Mouse (Mus musculus) E14TG2a.4 (cell line): ENCODE measurements around the gene Hdgf.

Source experiments
- H3K27me3 ChIP-seq: 2 replicates; pipeline ENCODE4 v1.6.1; 2014; ENCODE audit warnings: low read length, control low read depth; ENCODE audit not compliant: insufficient read depth
- H3K36me3 ChIP-seq: 2 replicates; pipeline ENCODE4 v1.6.1; 2014; ENCODE audit warnings: low read length, control low read depth; ENCODE audit not compliant: insufficient read depth
- H3K4me1 ChIP-seq: replicated peaks from 2 replicates; pipeline ENCODE4 v1.6.1; 2014; ENCODE audit warnings: low read depth, low read length, control low read depth
- H3K4me3 ChIP-seq: replicated peaks from 2 replicates; pipeline ENCODE4 v1.5.1; 2014; ENCODE audit warnings: mild to moderate bottlenecking, low read length
- H3K9me3 ChIP-seq: 2 replicates; pipeline ENCODE4 v1.6.1; 2014; ENCODE audit warnings: low read length, control low read depth
- CTCF ChIP-seq: conservative IDR thresholded peaks from 2 replicates; pipeline ENCODE4 v1.5.1; 2014; ENCODE audit warnings: low read length
- NANOG ChIP-seq: IDR thresholded peaks from 2 replicates; pipeline ENCODE4 v1.6.1; 2014; ENCODE audit warnings: borderline replicate concordance, low read length, mixed read lengths
- POU5F1 ChIP-seq: IDR thresholded peaks from 2 replicates; pipeline ENCODE4 v1.6.1; 2014; ENCODE audit warnings: low read length, borderline replicate concordance

The Hdgf gene

DNA sequence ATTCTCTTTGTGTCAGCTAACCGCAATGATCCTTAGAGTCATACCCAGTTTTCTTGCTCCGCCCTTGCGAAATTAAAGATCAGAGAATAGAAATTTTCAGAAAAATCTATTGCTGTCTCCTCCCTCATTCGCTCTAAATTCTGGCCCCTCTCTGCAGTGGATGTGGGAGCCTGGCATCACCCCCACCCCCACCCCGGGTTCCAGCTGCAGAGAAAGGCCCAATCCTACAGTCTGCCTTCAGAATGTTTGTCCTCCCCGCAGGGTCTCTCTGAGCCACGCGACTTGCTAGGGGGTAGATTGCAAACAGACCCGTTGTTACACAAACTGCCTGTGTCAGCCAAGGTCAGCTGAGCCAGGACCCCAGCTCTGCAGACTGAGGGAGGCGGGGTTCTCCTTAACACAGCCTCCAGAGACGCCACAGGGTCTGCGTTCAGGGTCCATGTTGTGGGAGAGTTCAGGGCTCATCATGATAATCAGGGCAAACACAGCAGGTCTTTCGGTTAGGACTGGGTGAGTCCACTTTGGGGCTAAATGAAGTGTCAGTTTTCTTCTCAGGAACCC, 43.9 kb downstream of the Hdgf start:
- Histone ChIP-seq H3K4me1 (peaks cover 83% of the 10 kb centered on the region), H3K4me3 (peak overlapping the region; percentile 56), H3K27me3 (peaks cover 96% of the 10 kb centered on the region), H3K9me3 (no peaks in the 10 kb centered on the region), H3K36me3 (peaks cover 12% of the 10 kb centered on the region)
- TF ChIP-seq POU5F1 = no peak
- no peak for TF ChIP-seq CTCF
- TF ChIP-seq NANOG = no peak

DNA sequence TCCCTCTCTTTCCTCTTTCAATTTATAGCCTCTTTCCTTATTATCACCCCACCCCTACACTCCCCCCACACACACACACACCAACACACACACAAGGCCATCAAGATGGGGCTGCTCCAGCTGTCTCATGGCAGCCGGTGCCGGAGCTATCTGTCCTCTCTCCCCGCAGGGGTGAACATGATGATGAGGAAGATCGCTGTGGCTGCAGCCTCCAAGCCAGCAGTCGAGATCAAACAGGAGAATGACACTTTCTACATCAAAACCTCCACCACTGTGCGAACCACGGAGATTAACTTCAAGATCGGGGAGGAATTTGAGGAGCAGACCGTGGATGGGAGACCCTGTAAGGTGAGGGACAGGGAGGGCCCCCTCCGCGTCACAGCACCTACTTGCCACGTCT, 45.8 kb downstream of the Hdgf start:
- peaks cover 4% of the 10 kb centered on the region; the same call in 1 of the 2 replicates for H3K36me3 ChIP-seq
- no peaks in the 10 kb centered on the region for H3K9me3 ChIP-seq
- TF ChIP-seq NANOG = no peak
- H3K27me3 ChIP-seq = peaks cover 97% of the 10 kb centered on the region
- H3K4me1 ChIP-seq = peaks cover 64% of the 10 kb centered on the region
- peak overlapping the region; percentile 53 for H3K4me3 ChIP-seq

DNA sequence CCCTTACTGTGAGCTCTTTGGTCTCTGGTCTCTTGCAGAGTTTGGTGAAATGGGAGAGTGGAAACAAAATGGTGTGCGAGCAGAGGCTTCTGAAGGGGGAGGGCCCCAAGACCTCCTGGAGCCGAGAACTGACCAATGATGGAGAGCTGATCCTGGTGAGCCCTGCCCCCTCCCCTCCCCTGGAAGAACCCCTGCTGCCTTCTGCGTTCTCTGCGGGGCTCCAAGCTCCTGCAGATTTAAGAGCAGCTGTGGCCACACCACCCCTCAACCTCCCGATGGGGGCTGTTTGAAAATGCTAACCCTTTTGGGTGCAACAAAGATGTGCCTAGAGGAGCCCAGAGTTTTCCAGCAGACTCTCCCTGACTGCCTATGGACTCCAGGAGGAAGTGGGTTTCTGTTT, 46.3 kb downstream of the Hdgf start:
- Histone ChIP-seq H3K27me3 (peaks cover 95% of the 10 kb centered on the region), H3K36me3 (peaks cover 4% of the 10 kb centered on the region; the same call in 1 of the 2 replicates), H3K4me3 (peak overlapping the region; percentile 53), H3K9me3 (no peaks in the 10 kb centered on the region), H3K4me1 (peaks cover 59% of the 10 kb centered on the region)
- no peak for TF ChIP-seq CTCF
- no peak for TF ChIP-seq POU5F1
- no peak for TF ChIP-seq NANOG

DNA sequence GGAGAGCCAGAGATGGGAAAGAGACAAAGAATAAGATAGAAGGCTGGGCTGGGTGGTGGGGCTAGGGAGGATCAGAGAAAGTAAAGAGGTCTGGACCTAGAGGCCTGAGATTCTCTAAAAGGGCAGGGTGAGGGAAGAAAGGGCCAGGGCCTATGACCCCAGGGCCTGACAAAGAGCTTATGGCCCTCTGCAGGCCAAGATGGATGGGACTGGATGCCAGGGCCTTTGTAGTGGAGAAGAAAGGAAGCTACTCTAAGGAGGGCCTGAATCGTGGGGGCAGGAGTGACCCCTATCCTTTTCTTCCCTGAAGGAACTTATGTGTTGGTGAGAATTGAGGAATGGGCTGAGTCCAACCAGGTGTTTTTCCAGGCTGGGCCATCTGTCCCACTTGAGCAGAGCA, 51.9 kb downstream of the Hdgf start:
- no peak for TF ChIP-seq CTCF
- no peak for TF ChIP-seq NANOG
- TF ChIP-seq POU5F1 = no peak
- Histone ChIP-seq H3K9me3 (no peaks in the 10 kb centered on the region), H3K36me3 (peaks cover 4% of the 10 kb centered on the region; the same call in 1 of the 2 replicates), H3K4me3 (no peak overlapping the region), H3K4me1 (peaks cover 27% of the 10 kb centered on the region), H3K27me3 (peaks cover 89% of the 10 kb centered on the region)

DNA sequence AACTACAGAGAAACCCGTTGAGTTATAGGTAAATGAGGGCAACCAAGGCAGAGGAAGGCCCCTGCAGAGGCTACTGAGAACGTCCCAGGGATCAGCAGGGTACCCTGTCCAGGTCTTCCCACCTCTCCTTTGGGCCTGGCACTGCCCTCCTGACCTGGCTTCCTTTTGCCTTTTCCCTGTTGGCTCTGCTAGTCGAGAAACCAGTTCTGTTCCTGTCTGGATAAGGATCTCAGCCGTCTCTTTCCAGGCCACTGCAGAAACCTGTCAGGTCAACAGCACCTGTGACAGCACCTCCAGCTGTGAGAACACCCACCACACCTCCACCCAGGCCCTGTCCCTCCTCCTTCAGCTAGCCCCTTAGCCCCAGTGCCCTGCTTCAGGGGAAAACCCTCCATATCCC, 52.4 kb downstream of the Hdgf start:
- Histone ChIP-seq H3K4me3 (no peak overlapping the region), H3K9me3 (no peaks in the 10 kb centered on the region), H3K36me3 (peaks cover 1% of the 10 kb centered on the region; the same call in 1 of the 2 replicates), H3K27me3 (peaks cover 89% of the 10 kb centered on the region), H3K4me1 (peaks cover 23% of the 10 kb centered on the region)
- TF ChIP-seq CTCF = no peak
- no peak for TF ChIP-seq NANOG
- no peak for TF ChIP-seq POU5F1

DNA sequence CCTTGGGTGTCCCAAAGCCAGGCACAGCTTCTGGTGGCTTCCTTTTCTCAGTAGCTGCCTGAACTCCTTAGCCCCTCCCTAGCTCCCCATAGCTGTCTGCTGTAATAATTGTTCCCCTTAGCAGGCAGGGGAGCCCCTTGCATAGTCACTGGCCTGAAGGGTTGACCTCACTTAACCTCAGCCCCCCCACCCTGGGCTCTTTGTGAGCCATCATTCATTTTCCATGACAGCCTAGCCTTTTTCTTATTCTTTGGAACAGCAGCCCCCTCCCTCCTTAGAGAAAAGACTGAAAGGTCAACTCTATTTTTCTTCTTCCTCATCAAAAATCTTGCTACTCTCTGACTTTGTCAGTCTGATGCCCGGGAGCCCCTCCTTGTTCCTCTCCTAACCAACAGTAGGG, 52.8 kb downstream of the Hdgf start:
- TF ChIP-seq CTCF (no peak), POU5F1 (no peak), NANOG (no peak)
- H3K4me1 ChIP-seq = peaks cover 21% of the 10 kb centered on the region
- H3K9me3 ChIP-seq = no peaks in the 10 kb centered on the region
- H3K36me3 ChIP-seq = no peaks in the 10 kb centered on the region
- H3K27me3 ChIP-seq = peaks cover 89% of the 10 kb centered on the region
- H3K4me3 ChIP-seq = no peak overlapping the region

DNA sequence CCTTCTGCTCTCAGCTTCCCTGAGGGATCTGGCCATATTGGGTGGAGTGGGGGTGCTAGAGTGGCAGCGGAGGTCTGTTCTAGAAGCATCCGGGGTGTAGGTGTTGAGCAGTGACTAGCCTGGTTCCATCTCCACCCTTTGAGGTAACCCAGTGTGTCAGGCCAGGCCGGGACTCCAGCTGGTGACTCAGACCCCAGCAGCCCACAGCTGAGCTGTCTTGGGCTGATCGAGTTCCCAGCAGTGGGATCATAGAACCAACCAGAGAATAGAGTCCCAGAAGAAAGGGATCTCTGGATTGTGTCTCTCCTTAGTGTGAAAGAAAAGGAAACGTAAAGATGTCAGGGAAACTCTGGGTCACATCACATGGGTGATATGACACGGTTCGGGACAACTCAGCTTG, 53.2 kb downstream of the Hdgf start:
- TF ChIP-seq POU5F1 = no peak
- TF ChIP-seq NANOG = no peak
- no peak for TF ChIP-seq CTCF
- Histone ChIP-seq H3K4me1 (peaks cover 21% of the 10 kb centered on the region), H3K27me3 (peaks cover 89% of the 10 kb centered on the region), H3K9me3 (no peaks in the 10 kb centered on the region), H3K36me3 (no peaks in the 10 kb centered on the region), H3K4me3 (no peak overlapping the region)

DNA sequence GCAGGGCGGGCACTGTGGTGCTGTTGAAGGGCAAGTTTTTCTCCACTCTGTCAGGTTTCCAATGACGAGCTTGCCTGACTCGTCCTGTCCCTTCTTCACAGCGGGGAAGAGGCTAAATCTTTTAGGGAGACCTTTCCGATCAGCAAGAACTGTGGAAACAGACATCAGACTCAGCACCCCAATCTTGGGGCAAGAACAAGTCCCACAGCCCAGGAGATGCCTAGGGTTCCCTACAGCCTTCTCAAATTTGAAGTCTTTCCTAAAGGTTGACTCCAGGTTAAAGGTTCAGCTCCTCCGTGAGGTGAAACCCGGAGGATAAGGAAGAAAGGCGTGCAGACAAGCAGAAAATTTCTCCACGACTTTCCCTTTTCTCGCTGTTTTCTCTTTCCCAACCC, 54.1 kb downstream of the Hdgf start:
- no peak for TF ChIP-seq POU5F1
- TF ChIP-seq NANOG = no peak
- TF ChIP-seq CTCF = no peak
- peak overlapping the region; percentile 79 for H3K4me3 ChIP-seq
- peaks cover 86% of the 10 kb centered on the region for H3K27me3 ChIP-seq
- peaks cover 21% of the 10 kb centered on the region for H3K4me1 ChIP-seq
- H3K36me3 ChIP-seq = no peaks in the 10 kb centered on the region
- H3K9me3 ChIP-seq = 0 out of 2 replicates have a peak, but pooled peaks cover under 1% of the 10 kb centered on the region
